Mouse (Mus musculus) limb, embryonic 10.5 days (tissue): ENCODE results near the gene Agap3. TPM values are rescaled to one million over a fixed set of nuclear protein-coding genes. Genes with fewer than 3 reads are reported as not detected.

Source experiments
- DNase-seq: peaks from one replicate; pipeline ENCODE4 v3.0.0-alpha.2; 2017; ENCODE audit warnings: low spot score
- H3K27ac ChIP-seq: fragments of 300-500 bp; sonication (generic); 2 replicates; pipeline ENCODE4 v1.5.1; 2016; ENCODE audit warnings: mild to moderate bottlenecking
- H3K27me3 ChIP-seq: fragments of 300-500 bp; sonication (generic); 2 replicates; pipeline ENCODE4 v1.6.1; 2016; ENCODE audit warnings: low read depth, mild to moderate bottlenecking; ENCODE audit not compliant: poor library complexity, severe bottlenecking
- H3K36me3 ChIP-seq: fragments of 300-500 bp; sonication (generic); 2 replicates; pipeline ENCODE4 v1.6.1; 2016; ENCODE audit warnings: mild to moderate bottlenecking, moderate library complexity
- H3K4me1 ChIP-seq: fragments of 300-500 bp; sonication (generic); 2 replicates; pipeline ENCODE4 v1.6.1; 2016
- H3K4me3 ChIP-seq: fragments of 300-500 bp; sonication (generic); 2 replicates; pipeline ENCODE4 v1.5.1; 2016; ENCODE audit warnings: mild to moderate bottlenecking, moderate library complexity
- H3K9me3 ChIP-seq: fragments of 300-500 bp; sonication (generic); replicated peaks from 2 replicates; pipeline ENCODE4 v1.6.1; 2016; ENCODE audit warnings: mild to moderate bottlenecking
- whole genome bisulfite sequencing: fragments of 180-500 bp; shearing (Covaris S2); methylation state at CpG from one replicate; pipeline ENCODE4 v1.1.7; 2016; 5-methylcytosine and 5-hydroxymethylcytosine counted together
- polyA plus RNA-seq: library from polyadenylated mRNA; unstranded; fragments of >200 nt; fragmentation: Nextera tagmentation; extraction: Ambion mirVana; gene quantifications from 2 replicates; pipeline ENCODE4 v1.2.1, GENCODE M21; 2016

Gene Agap3
- polyA plus RNA-seq, 1 experiment from 2014 or later = 39.8 TPM

DNA sequence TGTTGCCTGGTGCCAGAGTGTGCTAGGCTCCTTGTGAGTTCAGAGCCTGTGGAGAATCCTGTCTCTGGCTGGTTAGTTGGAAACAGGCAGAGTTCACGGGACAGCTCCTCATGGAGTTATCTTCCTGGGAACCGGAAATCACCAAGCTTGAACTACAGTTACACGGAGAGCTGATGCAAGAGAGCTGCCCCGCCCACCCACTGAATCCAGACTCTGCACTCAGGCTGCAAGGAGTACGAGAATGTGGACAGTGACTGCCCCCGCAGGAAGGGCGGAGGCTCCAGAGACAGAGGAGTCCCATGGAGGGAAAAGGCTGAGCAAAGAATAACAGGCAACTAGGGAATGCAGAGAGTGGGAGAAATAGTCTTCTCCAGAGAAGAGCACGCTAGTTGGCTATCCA is 60.3 kb downstream of the Agap3 start:
- Histone ChIP-seq H3K4me3 (no peak overlapping the region), H3K27me3 (peaks cover 35% of the 10 kb centered on the region), H3K4me1 (peaks cover 19% of the 10 kb centered on the region), H3K36me3 (no peaks in the 10 kb centered on the region), H3K27ac (no peak overlapping the region), H3K9me3 (no peaks in the 10 kb centered on the region)
- no peak for DNase-seq
- 57% methylated on average over 8 of the region's 8 CpGs for WGBS

DNA sequence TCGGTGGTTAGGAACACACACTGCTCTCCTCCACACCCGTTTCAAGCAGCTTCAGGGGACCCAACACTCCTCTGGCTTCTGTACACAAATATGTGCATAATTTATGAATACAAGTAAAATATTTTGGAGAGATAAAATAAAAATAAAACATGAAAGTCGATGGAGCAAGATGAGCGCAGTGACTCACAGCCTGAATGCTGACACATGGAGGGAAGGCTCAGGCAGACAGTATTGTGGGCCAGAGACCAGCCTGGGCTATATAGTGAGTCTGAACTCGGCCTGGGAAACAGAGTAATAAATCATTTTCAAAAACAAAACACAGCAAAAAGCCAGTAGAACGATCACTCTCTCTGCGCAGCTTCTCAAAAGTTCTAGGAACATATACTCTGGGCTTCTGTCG is 69.4 kb downstream of the Agap3 start:
- 66% methylated on average over 8 of the region's 8 CpGs for WGBS
- Histone ChIP-seq H3K27me3 (peaks cover 95% of the 10 kb centered on the region), H3K4me3 (no peak overlapping the region), H3K4me1 (peaks cover 15% of the 10 kb centered on the region), H3K9me3 (no peaks in the 10 kb centered on the region), H3K27ac (no peak overlapping the region), H3K36me3 (no peaks in the 10 kb centered on the region)
- no peak for DNase-seq

DNA sequence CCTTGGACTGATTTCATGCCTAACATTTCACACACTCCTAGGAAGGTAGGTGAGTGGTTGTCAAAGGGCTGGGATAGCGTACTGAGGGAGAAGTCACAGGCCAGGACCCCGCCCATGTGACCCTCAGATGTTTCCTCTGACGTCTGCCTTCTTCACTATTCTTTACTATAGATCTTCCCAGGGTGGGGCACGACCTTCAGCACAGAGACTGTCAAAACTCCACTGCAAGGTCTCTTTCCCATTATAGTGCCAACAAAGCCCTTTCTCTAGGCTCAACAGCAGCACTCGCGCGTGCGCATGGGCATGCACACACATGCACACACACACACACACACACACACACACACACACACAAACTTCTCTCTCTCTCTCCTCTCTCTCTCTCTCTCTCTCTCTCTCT is 71.8 kb downstream of the Agap3 start:
- Histone ChIP-seq H3K27me3 (peaks cover 99% of the 10 kb centered on the region), H3K4me3 (no peak overlapping the region), H3K27ac (no peak overlapping the region), H3K9me3 (no peaks in the 10 kb centered on the region), H3K4me1 (peaks cover 18% of the 10 kb centered on the region), H3K36me3 (no peaks in the 10 kb centered on the region)
- 50% methylated on average over 8 of the region's 8 CpGs for WGBS
- DNase-seq = no peak

DNA sequence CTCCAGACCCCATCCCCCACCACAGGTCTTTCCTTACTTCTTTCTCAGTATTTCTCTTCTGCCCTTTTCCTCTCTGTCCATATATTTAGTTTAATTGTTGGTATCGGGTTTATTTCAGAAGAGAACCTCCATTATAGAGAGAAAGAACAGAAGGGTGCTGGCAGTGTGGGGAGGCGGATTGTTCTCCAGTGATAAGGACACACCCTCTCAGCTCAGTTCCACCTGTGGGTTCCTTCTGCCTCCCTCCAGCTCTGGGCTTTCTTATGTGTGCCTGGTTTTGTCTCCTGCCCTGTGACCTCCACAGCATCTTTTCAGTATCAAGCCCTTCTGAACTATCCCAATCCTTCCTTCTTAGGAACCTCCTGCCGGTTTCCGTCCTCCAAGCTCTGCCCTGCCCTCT is 72.5 kb downstream of the Agap3 start:
- WGBS = 22% methylated on average over 4 of the region's 4 CpGs
- no peaks in the 10 kb centered on the region for H3K36me3 ChIP-seq

DNA sequence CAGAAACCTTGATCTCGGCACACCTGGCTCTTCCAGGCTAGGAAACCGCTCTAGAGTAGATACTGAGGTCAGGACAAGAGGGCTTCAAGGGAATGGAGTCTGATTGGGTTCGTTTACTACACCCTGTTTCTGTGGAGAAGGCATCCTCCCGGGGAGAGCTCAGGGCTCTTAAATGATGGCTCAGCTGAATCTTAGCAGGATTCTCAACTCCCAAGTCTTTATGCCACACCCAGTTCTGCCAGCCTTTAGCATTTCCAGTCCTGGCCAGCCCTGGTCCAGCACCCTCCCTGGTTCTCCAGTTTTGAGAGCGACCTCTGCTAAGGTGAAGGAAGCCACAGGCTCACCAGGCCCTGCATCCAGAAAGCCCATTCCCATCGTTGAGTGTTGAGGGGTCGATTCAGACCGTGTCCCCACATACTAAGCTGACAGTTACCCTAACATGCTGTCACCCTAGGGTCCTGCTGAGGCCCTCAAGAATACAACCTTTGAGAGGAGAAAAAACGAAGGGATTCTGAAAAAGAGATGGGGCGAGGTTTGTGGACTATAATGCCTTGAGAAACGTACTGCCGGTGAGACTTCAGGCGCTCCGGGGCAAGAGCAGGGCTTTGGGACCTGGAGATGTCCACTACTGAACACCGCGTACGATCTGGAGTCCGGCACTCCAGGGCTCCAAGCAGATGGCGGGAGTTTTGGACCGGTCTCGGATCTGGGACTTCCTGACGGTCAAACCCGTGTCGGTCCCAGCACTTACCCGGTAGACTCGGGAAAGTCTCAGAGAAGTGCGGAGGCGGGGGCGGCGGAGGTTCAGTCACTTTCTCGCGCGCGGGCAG is 73.6 kb downstream of the Agap3 start:
- DNase-seq = no peak
- Histone ChIP-seq H3K27me3 (peaks cover 98% of the 10 kb centered on the region), H3K4me3 (peak overlapping the region; percentile 50), H3K4me1 (peaks cover 18% of the 10 kb centered on the region), H3K36me3 (no peaks in the 10 kb centered on the region), H3K9me3 (no peaks in the 10 kb centered on the region), H3K27ac (no peak overlapping the region)
- 4% methylated on average over 34 of the region's 34 CpGs for WGBS

More for the DNA sequence above, 72.5 kb downstream of the Agap3 start:
- DNase-seq = no peak
- Histone ChIP-seq H3K4me3 (no peak overlapping the region), H3K4me1 (peaks cover 18% of the 10 kb centered on the region), H3K27me3 (peaks cover 100% of the 10 kb centered on the region), H3K9me3 (no peaks in the 10 kb centered on the region), H3K27ac (no peak overlapping the region)

DNA sequence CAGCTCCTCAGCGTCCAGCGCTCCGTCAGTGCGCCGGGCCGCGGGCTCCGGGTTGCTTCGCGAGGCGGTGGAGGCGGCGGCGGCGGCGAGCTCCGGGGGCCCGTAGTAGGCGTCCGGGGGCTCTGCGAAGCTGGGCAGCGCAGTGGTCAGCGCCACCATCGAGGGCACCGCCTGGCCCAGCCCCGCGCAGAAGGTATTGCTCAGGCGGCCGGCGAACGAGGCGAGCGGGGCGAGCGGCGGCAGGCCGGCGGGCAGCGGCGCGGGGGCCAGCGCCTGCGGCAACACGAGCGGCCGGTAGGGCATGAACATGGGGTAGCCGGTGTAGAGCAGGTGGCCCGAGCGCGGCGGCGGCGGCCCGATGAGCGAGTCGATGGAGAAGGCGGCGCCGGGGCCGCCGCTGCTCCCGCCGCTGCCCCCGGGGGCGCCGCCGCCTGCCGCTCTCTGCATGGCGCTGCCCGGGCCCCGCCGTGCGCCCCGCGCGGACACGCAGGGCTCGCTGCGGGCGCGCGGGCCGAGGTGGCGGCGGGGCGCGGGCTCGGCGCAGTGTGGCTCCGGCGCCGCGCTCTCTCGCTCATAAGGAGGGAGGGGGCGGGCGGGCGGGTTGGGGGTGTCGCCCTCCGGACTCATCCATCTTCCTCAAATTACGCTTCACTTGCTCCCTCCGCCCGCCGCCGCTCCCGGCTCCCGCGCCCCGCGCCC is 74.4 kb downstream of the Agap3 start:
- peak overlapping the region; percentile 50 for H3K4me3 ChIP-seq
- no peaks in the 10 kb centered on the region for H3K9me3 ChIP-seq
- no peaks in the 10 kb centered on the region for H3K36me3 ChIP-seq
- H3K4me1 ChIP-seq = peaks cover 18% of the 10 kb centered on the region
- WGBS = under 1% methylated on average over 83 of the region's 109 CpGs
- peak overlapping the region; percentile 40; the same call in 1 of the 2 replicates for H3K27ac ChIP-seq
- peaks cover 98% of the 10 kb centered on the region for H3K27me3 ChIP-seq
- DNase-seq = peak; percentile 66

DNA sequence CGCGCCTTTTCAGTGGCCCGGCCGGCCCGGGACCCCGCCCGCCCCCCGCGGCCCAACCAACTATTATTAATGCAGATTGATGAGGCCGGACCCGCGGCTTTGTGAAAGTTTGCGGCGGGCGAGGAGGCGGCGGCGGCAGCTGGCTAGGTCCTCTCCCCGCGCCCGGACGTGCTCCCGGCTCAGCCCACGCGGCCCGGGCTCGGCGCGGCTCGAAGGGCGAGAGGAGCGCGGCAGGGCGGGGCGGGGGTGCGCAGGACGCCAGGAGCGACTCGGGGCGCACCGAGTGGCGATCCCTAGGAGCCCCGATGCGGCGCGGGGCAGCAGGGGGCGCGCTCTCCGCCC is 74.9 kb downstream of the Agap3 start, which contains the start of gene Gbx1:
Gene Gbx1, minus strand, starts transcription at position 314 of the 342 bp plus-strand sequence.
- H3K27ac ChIP-seq = peak within 1 kb of the TSS; percentile 40; the same call in 1 of the 2 replicates
- no peaks in the 10 kb centered on the region for H3K36me3 ChIP-seq
- DNase-seq = peak; percentile 65
- under 1% methylated on average over 49 of the region's 49 CpGs for WGBS
- H3K4me3 ChIP-seq = peak within 1 kb of the TSS; percentile 50
- peaks cover 18% of the 10 kb centered on the region for H3K4me1 ChIP-seq
- H3K9me3 ChIP-seq = no peaks in the 10 kb centered on the region
- peaks cover 98% of the 10 kb centered on the region for H3K27me3 ChIP-seq

DNA sequence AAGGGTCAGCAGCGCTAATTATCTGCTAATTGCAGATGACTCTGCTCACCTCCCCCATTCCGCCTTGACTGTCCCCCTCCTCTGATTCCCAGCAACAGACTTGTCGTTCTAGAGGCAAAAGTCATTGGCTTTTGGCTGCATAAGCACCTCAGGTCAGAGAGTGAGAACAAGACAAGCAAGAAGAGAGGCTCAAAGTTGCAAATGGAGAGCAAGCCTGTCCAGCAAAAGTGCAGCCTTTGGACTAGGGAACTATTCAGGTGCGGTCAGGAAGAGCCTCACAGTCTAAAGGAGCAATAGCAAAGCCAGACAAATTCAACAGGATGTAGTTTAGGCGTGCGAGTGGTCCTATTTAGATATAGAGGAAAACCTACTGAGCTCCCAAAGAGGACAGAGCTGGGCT is 75.8 kb downstream of the Agap3 start:
- H3K36me3 ChIP-seq = no peaks in the 10 kb centered on the region
- H3K27me3 ChIP-seq = peaks cover 98% of the 10 kb centered on the region
- 15% methylated on average over 6 of the region's 6 CpGs for WGBS
- DNase-seq = no peak
- peaks cover 18% of the 10 kb centered on the region for H3K4me1 ChIP-seq
- no peak overlapping the region; the same call in 1 of the 2 replicates for H3K4me3 ChIP-seq
- no peak overlapping the region for H3K27ac ChIP-seq
- H3K9me3 ChIP-seq = no peaks in the 10 kb centered on the region

DNA sequence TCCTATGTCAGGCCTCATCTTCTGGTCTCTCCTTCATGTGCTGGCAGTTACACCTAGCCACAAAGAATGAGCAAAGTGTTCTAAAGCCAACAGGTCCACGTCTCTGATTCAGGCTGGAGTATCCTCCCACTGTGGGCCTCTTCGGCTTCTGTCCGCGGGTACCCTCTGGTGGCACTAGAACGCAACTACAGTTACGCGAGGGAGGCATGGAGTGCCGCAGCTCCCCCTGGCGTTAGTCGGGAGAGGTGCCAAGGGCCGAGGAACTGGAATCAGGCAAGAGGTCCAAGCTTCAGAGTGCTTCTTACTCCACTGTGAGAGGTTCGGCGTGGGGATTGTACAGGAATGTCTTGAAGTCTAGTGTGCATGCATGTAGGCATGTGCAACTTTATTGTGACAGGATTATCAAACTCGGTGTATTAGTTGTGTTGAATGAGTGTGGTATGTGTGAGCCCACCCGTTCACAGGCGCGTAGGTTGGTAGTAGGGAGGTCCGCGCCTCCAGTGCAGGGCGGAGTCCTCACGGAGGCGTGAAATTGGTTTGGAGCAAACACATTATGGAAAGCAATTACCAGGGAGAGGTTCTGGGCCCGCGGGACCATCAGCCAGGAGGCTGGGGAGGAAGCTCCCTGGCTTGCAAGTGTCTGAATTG is 78.2 kb downstream of the Agap3 start:
- H3K27ac ChIP-seq = no peak overlapping the region
- 18% methylated on average over 24 of the region's 24 CpGs for WGBS
- H3K4me3 ChIP-seq = no peak overlapping the region
- no peaks in the 10 kb centered on the region for H3K9me3 ChIP-seq
- H3K27me3 ChIP-seq = peaks cover 92% of the 10 kb centered on the region
- no peaks in the 10 kb centered on the region for H3K36me3 ChIP-seq
- H3K4me1 ChIP-seq = peaks cover 20% of the 10 kb centered on the region
- DNase-seq = peak; percentile 92

DNA sequence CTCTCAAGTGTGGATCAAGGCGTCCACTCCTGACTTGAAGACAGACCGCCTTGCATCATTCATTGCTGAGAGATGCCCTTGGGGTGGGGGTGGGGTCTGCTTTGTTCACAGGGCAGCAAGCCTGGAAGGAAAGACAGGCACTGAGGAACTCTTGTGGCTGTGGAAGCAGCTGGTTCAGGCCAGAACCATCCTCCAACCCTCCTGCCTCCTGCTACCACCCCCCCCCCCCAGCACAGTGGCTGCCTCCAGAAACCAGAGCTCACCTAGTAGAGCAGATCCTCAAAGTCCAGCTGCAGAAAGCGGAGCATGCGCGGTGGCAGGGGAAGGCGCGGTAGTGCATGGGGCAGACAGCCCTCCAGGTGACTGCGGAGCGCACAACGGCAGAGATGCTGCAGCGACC is 81.4 kb downstream of the Agap3 start:
- peaks cover 80% of the 10 kb centered on the region for H3K27me3 ChIP-seq
- H3K9me3 ChIP-seq = no peaks in the 10 kb centered on the region
- WGBS = 60% methylated on average over 11 of the region's 11 CpGs
- H3K27ac ChIP-seq = no peak overlapping the region
- no peak overlapping the region for H3K4me3 ChIP-seq
- H3K4me1 ChIP-seq = peaks cover 10% of the 10 kb centered on the region; the same call in 1 of the 2 replicates
- no peaks in the 10 kb centered on the region for H3K36me3 ChIP-seq
- DNase-seq = no peak

DNA sequence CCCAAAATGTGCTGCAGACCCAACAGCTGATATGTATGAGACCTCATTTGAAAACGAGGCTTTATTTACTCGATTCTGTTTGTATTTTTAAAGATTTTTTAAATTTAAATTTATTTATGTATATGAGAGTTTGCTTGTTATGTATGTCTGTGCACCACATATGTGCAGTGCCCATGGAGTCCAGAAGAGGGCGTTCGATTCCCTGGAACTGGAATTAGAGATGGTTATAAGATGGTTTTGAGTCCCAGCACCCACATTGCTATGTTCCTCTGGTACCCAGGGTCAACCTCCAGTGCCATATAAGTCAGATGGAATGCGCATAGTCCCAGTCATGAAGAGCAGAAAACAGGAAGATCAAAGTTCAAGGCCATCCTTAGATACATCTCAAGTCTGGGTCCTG is 82.3 kb downstream of the Agap3 start:
- H3K27ac ChIP-seq = no peak overlapping the region
- no peak overlapping the region for H3K4me3 ChIP-seq
- no peaks in the 10 kb centered on the region for H3K9me3 ChIP-seq
- peaks cover 10% of the 10 kb centered on the region; the same call in 1 of the 2 replicates for H3K4me1 ChIP-seq
- H3K36me3 ChIP-seq = no peaks in the 10 kb centered on the region
- peaks cover 78% of the 10 kb centered on the region for H3K27me3 ChIP-seq
- DNase-seq = no peak
- WGBS = 56% methylated on average over 5 of the region's 5 CpGs

DNA sequence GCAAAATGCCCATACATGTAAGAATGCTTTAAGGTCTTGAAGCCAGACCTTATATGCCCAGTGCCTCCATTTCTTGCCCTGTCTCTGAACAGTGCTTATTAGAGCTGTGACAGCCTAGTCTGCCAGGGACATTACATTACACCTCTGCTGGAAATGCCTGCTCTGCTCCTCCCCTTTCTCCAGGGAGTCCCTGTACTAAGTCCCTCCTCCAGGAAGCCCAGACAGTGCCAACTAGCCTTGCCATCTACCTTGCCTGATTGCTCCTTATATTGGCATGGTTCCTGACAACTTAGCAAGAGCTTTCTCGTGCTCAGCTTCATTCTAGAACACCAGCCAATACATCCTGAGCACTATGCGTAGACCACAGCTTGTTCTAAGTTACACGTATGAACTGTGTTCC is 83.8 kb downstream of the Agap3 start:
- WGBS = 90% methylated on average over 3 of the region's 3 CpGs
- Histone ChIP-seq H3K36me3 (no peaks in the 10 kb centered on the region), H3K4me3 (no peak overlapping the region), H3K27ac (no peak overlapping the region), H3K4me1 (peaks cover 17% of the 10 kb centered on the region), H3K9me3 (no peaks in the 10 kb centered on the region), H3K27me3 (peaks cover 80% of the 10 kb centered on the region)
- no peak for DNase-seq

DNA sequence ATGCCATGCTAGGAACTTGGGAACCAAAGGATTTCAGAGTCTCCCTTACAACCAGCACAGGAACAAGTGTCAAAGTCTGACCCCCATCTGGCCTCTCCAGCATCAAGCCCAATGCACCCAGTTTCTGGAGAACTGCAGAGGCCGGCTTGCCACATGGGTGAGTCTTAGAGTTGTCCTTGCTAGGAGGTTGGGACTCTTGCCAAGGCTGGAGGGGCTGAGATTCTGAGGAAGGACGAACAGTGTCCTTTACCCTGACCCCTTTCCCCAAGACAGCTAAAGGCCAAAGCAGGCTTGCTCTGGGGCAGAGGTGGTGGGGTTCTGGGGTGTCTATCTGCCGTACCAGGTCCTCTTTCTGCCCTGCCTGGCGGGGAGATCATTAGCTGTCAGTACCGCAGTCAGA is 84.5 kb downstream of the Agap3 start:
- peaks cover 25% of the 10 kb centered on the region for H3K4me1 ChIP-seq
- no peaks in the 10 kb centered on the region for H3K9me3 ChIP-seq
- WGBS = 79% methylated on average over 5 of the region's 5 CpGs
- DNase-seq = no peak
- H3K4me3 ChIP-seq = no peak overlapping the region
- H3K27me3 ChIP-seq = peaks cover 76% of the 10 kb centered on the region
- no peak overlapping the region for H3K27ac ChIP-seq
- no peaks in the 10 kb centered on the region for H3K36me3 ChIP-seq
